25 mouse cellular contexts compared by ENCODE assay signal in genomic region chr1:14662706-14663312, GRCm38 (mm10).
"Had no signal": no experiment of that assay in that cellular context is flagged by ENCODE, and none has a peak within 500 bp of the region (broad histone marks: within the 10 kb centered on the region; RNA-seq: fewer than 3 reads in every experiment).

No protein-coding gene starts in this region.

- H3K9me3 ChIP-seq: heart, embryonic 10.5 days; heart, embryonic 12.5 days; hindbrain, embryonic 10.5 days; hindbrain, embryonic 12.5 days; intestine, embryonic 15.5 days; limb, embryonic 13.5 days; limb, embryonic 15.5 days; liver, embryonic 12.5 days had no signal

- H3K27ac ChIP-seq: gastrocnemius, adult 2 months; heart, embryonic 10.5 days; hindbrain, embryonic 10.5 days; hindbrain, embryonic 12.5 days; hindbrain, embryonic 14.5 days; intestine, embryonic 15.5 days; limb, embryonic 13.5 days; limb, embryonic 15.5 days; liver, embryonic 12.5 days; liver, embryonic 14.5 days had no signal

- ATAC-seq: hindbrain, embryonic 16.5 days; inflammation-experienced regulatory T-cells, adult 6 months; intestine, embryonic 15.5 days; intestine, postnatal 0 days; liver, embryonic 12.5 days had no signal

- H3K9ac ChIP-seq: heart, embryonic 12.5 days; hindbrain, embryonic 12.5 days; hindbrain, embryonic 14.5 days; intestine, embryonic 15.5 days; limb, embryonic 13.5 days; limb, embryonic 15.5 days; liver, embryonic 12.5 days; liver, embryonic 14.5 days had no signal

- H3K4me3 ChIP-seq: gastrocnemius, adult 2 months; heart, embryonic 10.5 days; heart, embryonic 12.5 days; hindbrain, embryonic 10.5 days; hindbrain, embryonic 12.5 days; intestine, embryonic 15.5 days; limb, embryonic 13.5 days; limb, embryonic 15.5 days; liver, embryonic 12.5 days had no signal

- H3K27me3 ChIP-seq: heart, embryonic 12.5 days; hindbrain, embryonic 12.5 days; intestine, embryonic 15.5 days; limb, embryonic 13.5 days; limb, embryonic 15.5 days; liver, embryonic 12.5 days had no signal

- H3K4me1 ChIP-seq: heart, embryonic 10.5 days; heart, embryonic 12.5 days; hindbrain, embryonic 10.5 days; hindbrain, embryonic 12.5 days; intestine, embryonic 15.5 days; limb, embryonic 15.5 days; liver, embryonic 12.5 days had no signal

- H3K36me3 ChIP-seq: heart, embryonic 10.5 days; heart, embryonic 12.5 days; hindbrain, embryonic 10.5 days; hindbrain, embryonic 12.5 days; intestine, embryonic 15.5 days; limb, embryonic 13.5 days; limb, embryonic 15.5 days; liver, embryonic 12.5 days had no signal

- DNase-seq: gastrocnemius, adult 2 months; gastrocnemius, postnatal 10 days; gastrocnemius, postnatal 25 days; heart, adult 18-20 months; heart, postnatal 10 days; heart, postnatal 4 days; kidney, adult 18-20 months; kidney, adult 9 months; kidney, postnatal 36 days; layer of hippocampus, adult 9-11 months; layer of hippocampus, postnatal 36 days; left cerebral cortex, postnatal 4 days had no signal

- H3K4me2 ChIP-seq: heart, embryonic 12.5 days; hindbrain, embryonic 12.5 days; hindbrain, embryonic 14.5 days; intestine, embryonic 15.5 days; limb, embryonic 13.5 days; limb, embryonic 15.5 days; liver, embryonic 12.5 days had no signal
